Mouse (Mus musculus): ENCODE measurements around the gene Cxcl13.
"Not testable (repeated sequence)": the region's sequence is repeated elsewhere in the genome, so short reads cannot be mapped to it uniquely, and the experiment has no call there.

Gene Cxcl13

GRCm38 (mm10) chr5:95956651-95957050 is at the start of gene Cxcl13:
Gene Cxcl13, plus strand, starts transcription at chr5:95956951.
- no peak for DNase-seq

GRCm38 (mm10) chr5:95911006-95911405 is 45.7 kb upstream of the Cxcl13 start:
- DNase-seq, result no peak

- DNase-seq, result no peak
Observed at GRCm38 (mm10) chr5:95918491-95918890, 38.3 kb upstream of the Cxcl13 start.

GRCm38 (mm10) chr5:95924023-95924422 is 32.7 kb upstream of the Cxcl13 start:
- no peak for DNase-seq

GRCm38 (mm10) chr5:95925204-95925930 is 31.4 kb upstream of the Cxcl13 start:
- no peak for DNase-seq

GRCm38 (mm10) chr5:95925931-95926263 is 30.9 kb upstream of the Cxcl13 start:
- DNase-seq, result no peak

- DNase-seq, result peak; percentile 13 to 21
Observed at GRCm38 (mm10) chr5:95935035-95935434, 21.7 kb upstream of the Cxcl13 start.

- DNase-seq, result no peak
Observed at GRCm38 (mm10) chr5:95936068-95936467, 20.7 kb upstream of the Cxcl13 start.

GRCm38 (mm10) chr5:95937129-95937528 is 19.6 kb upstream of the Cxcl13 start:
- DNase-seq, result no peak

GRCm38 (mm10) chr5:95938044-95938625 is 18.6 kb upstream of the Cxcl13 start:
- no peak for DNase-seq

- DNase-seq, result no peak
Observed at GRCm38 (mm10) chr5:95940682-95941221, 16.0 kb upstream of the Cxcl13 start.

- no peak for DNase-seq
Observed at GRCm38 (mm10) chr5:95941562-95941961, 15.2 kb upstream of the Cxcl13 start.

- no peak for DNase-seq
Observed at GRCm38 (mm10) chr5:95945120-95945519, 11.6 kb upstream of the Cxcl13 start.

GRCm38 (mm10) chr5:95946344-95946743 is 10.4 kb upstream of the Cxcl13 start:
- no peak for DNase-seq

- DNase-seq, result no peak
Observed at GRCm38 (mm10) chr5:95948641-95949040, 8.1 kb upstream of the Cxcl13 start.

- peak; percentile 31 to 43 for DNase-seq
Observed at GRCm38 (mm10) chr5:95949946-95950701, 6.6 kb upstream of the Cxcl13 start.

- DNase-seq, result no peak
Observed at GRCm38 (mm10) chr5:95964940-95965339, 8.2 kb downstream of the Cxcl13 start.

GRCm38 (mm10) chr5:95966621-95967020 is 9.9 kb downstream of the Cxcl13 start:
- DNase-seq, result no peak

- peak; percentile 15 to 48 for DNase-seq
Observed at GRCm38 (mm10) chr5:95970845-95971244, 14.1 kb downstream of the Cxcl13 start.

- no peak for DNase-seq
Observed at GRCm38 (mm10) chr5:95972208-95972607, 15.5 kb downstream of the Cxcl13 start.

GRCm38 (mm10) chr5:95973806-95974205 is 17.1 kb downstream of the Cxcl13 start:
- DNase-seq, result not testable (repeated sequence)

GRCm38 (mm10) chr5:95976299-95976698 is 19.5 kb downstream of the Cxcl13 start:
- DNase-seq, result no peak

GRCm38 (mm10) chr5:95983797-95984486 is 27.2 kb downstream of the Cxcl13 start:
- no peak for DNase-seq
